Mouse (Mus musculus) brain, embryonic 14.5 days (tissue): ENCODE results near the gene Ccdc14. TPM values are rescaled to one million over a fixed set of nuclear protein-coding genes. Genes with fewer than 3 reads are reported as not detected.
"Not testable (repeated sequence)": the region's sequence is repeated elsewhere in the genome, so short reads cannot be mapped to it uniquely, and the experiment has no call there.

Experiments
- DNase-seq: peaks from one replicate; pipeline ENCODE4 v3.0.0-alpha.2; 2011; ENCODE audit warnings: low read depth
- CTCF ChIP-seq: fragments of 200-500 bp; IDR thresholded peaks from 2 replicates; pipeline ENCODE4 v1.5.1; 2012; ENCODE audit warnings: inconsistent platforms, mild to moderate bottlenecking, moderate library complexity, borderline replicate concordance; ENCODE audit not compliant: insufficient read depth, insufficient read length; ENCODE audit errors: extremely low read depth
- POLR2A ChIP-seq: fragments of 200-500 bp; IDR thresholded peaks from 2 replicates; pipeline ENCODE4 v1.6.1; 2012; ENCODE audit warnings: mild to moderate bottlenecking, inconsistent platforms, borderline replicate concordance; ENCODE audit not compliant: poor library complexity, insufficient read depth, insufficient read length, severe bottlenecking; ENCODE audit errors: extremely low read depth
- polyA plus RNA-seq: library from polyadenylated mRNA; depleted of rRNA; stranded (reverse); fragments of >200 nt; gene quantifications from 2 replicates; pipeline ENCODE4 v1.2.3, GENCODE M21; 2012

Ccdc14 gene
- polyA plus RNA-seq, 1 experiment = 7.1 TPM

DNA sequence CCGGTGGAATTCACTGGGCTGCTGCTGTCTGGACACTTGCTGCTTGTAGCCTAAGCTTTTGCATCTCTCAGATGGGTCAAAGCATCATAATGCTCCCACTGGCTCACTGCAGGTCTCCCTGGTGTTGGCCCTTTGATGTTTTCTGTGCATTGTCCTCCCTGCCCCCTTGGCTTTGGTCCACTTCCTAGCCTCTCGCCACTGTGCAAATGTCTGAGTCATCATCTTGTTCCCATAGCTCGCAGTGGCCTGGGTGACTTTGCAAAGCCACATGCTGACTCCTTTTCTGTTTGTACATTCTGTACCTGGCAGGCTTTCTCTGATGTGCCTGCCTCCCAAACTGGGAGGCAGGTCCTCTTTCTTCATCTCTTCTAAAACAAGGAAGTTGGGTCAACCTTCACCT is 17.6 kb upstream of the Ccdc14 start:
- no peak for DNase-seq
- TF ChIP-seq POLR2A (no peak), CTCF (no peak)

DNA sequence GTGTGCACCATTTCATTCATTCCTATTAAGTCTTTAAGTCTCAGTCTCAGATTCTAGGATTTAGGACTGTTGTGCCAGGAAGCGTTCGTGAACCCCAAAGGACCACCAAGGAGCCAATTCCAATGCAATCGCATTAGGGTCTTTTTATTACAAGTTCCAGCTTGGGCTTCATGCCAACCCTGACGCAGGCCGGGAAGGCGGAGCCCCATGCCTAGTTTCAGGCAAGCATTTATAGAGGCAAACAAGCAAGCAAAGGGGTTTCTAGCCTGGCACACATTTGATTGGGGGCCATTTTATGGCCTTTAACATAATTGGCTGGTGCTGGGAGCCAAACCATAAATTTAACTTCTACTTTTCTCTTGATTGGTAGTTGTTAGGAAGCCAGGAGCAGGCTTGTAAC is 16.1 kb upstream of the Ccdc14 start:
- TF ChIP-seq POLR2A = no peak
- no peak for TF ChIP-seq CTCF
- DNase-seq = peak; percentile 81

DNA sequence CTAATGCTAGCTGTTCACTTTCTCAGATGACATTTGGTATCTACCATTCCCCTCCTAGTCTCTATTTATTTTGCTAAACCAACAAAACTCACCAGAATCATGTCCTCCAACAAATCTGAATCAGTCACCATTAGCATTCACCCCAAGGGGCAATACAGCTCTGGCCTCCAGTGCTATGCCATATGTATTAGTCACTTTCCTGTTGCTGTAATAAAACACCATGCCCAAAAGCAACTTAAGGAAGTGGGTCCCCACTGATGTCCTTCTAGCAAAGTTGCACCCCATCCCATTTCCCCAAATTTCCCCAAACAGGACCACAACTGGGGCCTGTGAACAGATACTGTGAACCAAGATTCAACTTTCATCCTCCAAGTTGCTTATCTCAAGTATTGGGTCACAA is 8.6 kb upstream of the Ccdc14 start:
- TF ChIP-seq POLR2A (no peak), CTCF (no peak)
- DNase-seq = no peak

DNA sequence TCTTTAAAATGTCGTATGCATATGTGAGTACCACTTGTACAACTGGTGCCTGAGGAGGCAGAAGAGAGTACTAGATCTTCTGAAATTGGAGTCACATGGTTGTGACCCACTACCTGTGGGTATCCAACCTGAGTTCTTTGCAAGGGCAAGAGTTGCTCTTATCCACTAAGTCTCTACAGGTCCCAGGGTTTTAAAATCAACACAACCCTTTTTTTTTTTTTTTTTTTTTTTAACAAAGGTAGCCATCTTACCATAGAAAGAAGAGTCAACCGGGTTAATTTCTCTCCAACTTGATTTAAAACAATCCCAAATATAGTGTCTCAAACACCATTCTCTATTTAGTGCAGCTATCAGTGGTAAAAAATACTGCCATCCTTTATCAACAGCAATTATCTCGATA is 537 bp upstream of the Ccdc14 start:
- TF ChIP-seq POLR2A (no peak), CTCF (no peak)
- DNase-seq = no peak

DNA sequence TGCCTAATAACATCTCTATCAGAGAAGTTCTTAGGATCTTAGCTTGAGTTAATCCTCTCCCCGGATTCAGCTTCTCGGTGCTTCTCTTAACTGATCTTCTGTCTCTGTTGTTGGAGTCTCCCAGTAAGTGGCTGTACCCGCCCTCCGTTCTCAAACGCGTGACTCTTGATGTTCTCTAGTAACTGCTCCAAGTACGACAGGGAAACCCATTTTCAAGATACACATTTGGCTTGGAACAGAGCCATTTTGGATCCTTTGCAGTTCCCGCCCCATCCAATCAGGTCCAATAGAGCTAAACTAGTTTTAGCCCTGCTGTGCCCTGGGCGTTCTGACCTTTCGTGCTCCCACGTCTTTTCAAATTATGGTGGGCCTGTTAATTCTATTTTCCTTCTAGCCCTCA is 740 bp downstream of the Ccdc14 start:
- TF ChIP-seq CTCF = no peak
- TF ChIP-seq POLR2A = no peak
- peak; percentile 36 for DNase-seq

DNA sequence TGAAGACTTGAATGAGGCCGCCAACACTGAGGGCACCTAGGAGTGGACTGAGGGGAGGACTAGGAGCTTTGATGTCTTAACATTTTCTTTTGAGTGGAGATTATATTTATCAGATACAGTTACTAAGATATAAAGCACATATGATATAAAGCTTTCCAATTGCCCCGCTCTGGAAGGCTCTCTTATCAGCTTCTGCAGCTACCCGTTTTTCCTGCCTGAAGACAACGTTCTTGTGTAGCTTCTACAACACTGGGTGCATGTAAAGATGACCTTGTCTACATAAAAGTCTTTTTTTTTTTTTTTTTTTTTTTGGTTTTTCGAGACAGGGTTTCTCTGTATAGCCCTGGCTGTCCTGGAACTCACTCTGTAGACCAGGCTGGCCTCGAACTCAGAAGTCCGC is 4.1 kb downstream of the Ccdc14 start:
- no peak for DNase-seq
- no peak for TF ChIP-seq CTCF
- TF ChIP-seq POLR2A = no peak

DNA sequence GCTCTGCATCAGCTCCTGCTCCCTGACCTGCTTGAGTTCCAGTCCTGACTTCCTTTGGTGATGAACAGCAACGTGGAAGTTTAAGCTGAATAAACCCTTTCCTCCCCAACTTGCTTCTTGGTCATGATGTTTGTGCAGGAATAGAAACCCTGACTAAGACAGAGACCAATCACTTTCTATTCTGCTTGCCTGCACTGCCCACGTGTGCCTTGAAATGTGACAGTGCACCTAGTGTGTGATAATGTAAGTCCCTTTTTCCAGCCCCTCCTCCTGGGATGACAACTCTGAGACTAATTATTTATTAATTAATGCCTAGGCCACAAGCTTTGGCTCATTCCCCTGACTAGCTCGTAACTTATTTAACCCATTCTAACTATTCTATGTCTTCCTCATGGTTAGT is 8.3 kb downstream of the Ccdc14 start:
- DNase-seq = not testable (repeated sequence)

DNA sequence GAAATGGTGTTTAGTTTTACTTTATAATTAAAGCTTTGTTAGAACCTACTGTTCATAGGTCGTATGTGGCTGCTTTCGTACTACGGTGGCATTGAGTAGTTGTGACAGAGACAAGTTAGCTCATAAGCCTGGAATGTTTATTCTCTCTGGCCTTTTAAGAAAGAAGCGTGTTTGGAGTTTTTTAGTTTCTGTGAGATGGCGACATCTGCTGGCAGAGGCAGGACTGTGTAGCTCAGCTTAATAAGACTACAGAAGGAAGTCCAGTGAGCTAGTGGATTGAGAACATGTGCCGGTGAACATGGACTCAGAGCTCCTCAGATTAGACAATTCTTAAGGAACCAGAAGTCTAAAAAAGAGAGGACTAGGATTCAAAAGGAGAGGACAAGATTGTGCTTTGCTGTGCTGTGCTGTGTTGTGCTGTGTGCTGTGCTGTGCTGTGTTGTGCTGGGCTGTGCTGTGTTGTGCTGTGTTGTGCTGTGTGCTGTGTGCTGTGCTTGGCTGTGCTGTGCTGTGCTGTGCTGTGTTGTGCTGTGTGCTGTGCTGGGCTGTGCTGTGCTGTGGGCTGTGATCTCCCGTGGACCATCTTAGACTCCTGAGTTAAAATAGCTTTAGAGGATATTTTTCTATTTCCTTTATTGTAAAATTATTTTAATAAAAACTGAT is 9.9 kb downstream of the Ccdc14 start:
- peak; percentile 93 for DNase-seq
- no peak for TF ChIP-seq POLR2A
- TF ChIP-seq CTCF = peak; percentile 81; the same call in 1 of the 2 replicates

DNA sequence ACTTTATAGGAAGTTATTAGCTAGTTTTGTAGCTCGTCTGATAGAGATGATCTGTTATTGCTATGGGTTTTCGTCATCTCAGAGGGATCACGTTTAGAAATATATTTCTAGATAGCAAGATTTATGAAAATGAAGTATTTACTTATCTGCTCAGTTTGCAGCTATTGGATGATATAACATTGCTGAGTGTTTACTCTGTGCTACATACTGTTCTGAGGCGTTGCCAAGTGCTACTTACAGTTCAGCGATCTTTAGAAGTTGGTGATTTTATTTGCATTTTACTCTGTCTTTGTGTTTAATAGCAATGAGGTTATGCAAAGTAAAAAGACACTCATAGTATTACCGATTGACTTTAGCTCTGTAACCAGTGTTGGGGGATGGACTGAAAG is 10.4 kb downstream of the Ccdc14 start:
- no peak for DNase-seq
- no peak for TF ChIP-seq CTCF
- TF ChIP-seq POLR2A = no peak

DNA sequence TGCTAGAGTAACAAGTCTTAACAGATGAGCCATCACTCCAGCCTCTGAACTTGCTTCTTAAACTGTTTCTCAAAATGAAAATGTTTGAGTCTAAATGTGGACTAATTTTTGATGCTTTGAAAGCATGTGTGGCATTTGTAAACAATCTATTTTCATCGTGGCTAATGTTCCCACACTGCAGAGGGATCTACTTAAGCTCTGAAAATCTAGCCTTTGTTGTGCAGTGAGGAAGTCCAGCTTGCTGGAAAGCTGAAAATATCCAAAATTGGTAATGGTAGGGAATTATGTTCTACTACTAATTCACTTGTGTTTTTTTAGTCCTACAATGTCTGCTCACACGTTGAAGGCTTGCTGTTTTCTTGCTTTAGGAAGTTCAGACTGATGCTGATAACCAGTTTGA is 15.6 kb downstream of the Ccdc14 start:
- no peak for DNase-seq
- TF ChIP-seq POLR2A = no peak
- no peak for TF ChIP-seq CTCF

DNA sequence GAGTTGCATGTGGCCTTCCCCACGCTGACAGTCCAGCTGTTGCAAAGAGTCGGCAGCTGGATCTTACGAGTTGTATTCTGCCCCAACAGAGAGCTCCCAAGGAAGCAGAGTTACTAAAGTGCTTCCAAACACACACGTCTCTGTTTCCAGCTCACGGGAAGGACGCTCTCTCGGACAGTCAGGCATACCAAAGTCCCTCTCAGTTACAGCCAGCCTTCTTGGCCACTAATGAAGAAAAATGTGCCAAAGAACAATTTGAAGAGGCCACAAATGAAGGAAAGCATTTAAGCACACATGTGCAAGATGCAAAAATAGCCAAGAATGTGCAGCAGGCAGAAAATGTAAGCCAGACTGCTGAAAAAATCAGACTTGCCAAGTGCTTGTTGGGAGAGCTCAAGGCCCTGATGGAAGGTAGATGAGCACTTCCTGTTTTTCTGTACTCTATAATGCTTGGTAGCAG is 16.1 kb downstream of the Ccdc14 start:
- DNase-seq = no peak
- TF ChIP-seq POLR2A (no peak), CTCF (no peak)

DNA sequence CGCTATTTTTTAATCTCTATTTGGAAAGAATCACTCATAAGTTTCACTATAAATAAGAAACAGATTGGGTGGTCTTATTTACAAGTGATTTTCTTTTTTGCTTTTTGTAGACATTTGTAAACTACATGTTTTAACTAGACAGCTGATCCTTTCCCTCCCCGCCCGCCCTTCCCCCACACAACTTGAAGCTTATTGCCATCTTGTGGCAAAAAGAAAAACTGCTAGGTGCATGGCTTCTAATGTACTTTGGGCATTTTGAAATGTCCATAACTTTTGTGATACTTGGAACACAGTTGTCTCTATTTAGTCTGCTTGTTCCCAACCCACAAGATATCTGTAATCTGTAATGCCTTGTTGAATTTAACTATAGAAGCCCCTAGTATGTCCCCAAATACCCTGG is 21.1 kb downstream of the Ccdc14 start:
- TF ChIP-seq POLR2A (no peak), CTCF (peak; percentile 50; the same call in 1 of the 2 replicates)
- peak; percentile 60 for DNase-seq

DNA sequence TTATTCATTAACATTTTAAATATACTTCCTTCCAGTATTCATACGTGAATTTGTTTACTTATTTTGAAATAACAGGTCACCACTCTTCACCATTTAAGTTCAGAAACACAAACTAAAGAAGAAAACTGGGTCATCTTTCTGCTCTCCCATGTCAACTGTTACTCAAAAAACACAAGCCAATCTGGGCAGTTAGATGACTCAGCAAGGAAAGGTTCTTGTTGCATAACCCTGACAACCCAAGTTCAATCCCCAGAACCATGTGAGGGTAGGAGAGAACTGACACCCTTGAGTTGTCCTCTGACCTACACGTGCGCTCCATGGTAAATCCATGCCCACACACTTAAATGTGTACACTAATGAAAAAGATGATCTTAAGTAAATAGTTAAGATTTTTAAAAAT is 34.7 kb downstream of the Ccdc14 start:
- TF ChIP-seq CTCF (no peak), POLR2A (no peak)
- DNase-seq = no peak

DNA sequence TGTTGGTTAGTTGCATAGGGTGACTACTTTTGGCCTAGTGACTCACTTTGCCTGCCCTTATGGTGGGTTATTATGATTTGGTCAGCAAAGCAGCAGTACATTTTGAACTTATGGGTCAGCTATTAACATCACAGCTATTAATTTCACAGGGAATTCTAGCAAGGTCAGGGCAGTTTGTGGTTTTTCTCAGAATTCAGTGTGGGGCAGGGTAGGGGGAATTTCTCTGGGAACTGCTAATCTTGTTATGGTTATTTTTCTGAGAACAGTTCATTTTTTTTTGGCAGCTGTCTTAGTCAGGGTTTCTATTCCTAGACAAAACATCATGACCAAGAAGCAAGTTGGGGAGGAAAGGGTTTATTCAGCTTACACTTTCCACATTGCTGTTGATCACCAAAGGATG is 38.2 kb downstream of the Ccdc14 start:
- not testable (repeated sequence) for DNase-seq

DNA sequence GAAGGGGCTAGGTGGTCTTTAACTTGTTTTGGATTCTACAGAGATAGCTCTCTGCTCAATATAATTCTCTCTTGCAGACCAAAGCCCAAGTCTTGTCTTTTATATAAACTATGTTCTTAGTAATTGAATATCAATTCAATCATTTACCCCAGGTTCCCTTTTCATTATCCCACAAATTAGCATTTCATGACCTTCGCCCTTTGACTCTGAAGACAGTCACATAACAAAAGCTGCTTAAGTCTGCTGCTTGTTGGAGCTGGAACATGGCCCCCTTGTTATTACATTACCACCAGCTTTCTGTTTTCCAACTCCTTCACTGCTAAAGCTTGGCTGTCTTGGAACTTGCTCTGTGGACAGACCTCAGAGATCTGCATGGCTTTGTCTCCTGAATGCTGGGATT is 39.0 kb downstream of the Ccdc14 start:
- DNase-seq = no peak
- TF ChIP-seq POLR2A (no peak), CTCF (no peak)
